Comparison of ENCODE assay signal across 18 mouse cellular contexts in the genomic region with DNA sequence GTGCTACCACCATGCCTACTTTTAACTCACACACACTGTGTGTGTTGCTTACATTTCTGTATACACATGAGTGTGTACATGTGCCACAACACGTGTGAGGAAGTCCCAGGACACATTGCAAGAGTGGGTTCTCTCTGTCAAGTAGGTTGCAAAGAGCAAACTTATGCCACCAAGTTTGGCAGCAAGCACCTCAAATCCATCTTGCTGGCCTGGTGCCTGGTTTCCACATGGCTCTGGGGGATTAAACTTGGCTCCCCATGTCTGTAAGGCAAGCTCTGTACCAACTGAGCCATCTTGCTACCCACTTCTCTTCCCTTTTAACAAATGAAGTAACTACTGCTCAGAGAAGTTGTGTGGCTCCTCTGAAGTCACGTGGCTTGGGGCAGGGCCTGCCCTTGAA.
"Had no signal": no experiment of that assay in that cellular context is flagged by ENCODE, and none has a peak within 500 bp of the region (broad histone marks: within the 10 kb centered on the region; RNA-seq: fewer than 3 reads in every experiment).

No protein-coding gene starts in this region.

- H3K27ac ChIP-seq: kidney, postnatal 0 days; layer of hippocampus, adult 2 months; limb, embryonic 13.5 days; liver, embryonic 12.5 days; liver, embryonic 15.5 days; lung, embryonic 15.5 days; stomach, postnatal 0 days had no signal

- H3K36me3 ChIP-seq: limb, embryonic 13.5 days; liver, embryonic 12.5 days; liver, embryonic 15.5 days; lung, embryonic 15.5 days had no signal

- H3K4me1 ChIP-seq: liver, embryonic 15.5 days had no signal

- H3K4me3 ChIP-seq: layer of hippocampus, adult 2 months; limb, embryonic 13.5 days; liver, embryonic 12.5 days; liver, embryonic 15.5 days; lung, embryonic 15.5 days had no signal

- DNase-seq: kidney, adult 2 months; kidney, postnatal 25 days; layer of hippocampus, adult 9-11 months; liver; lung, adult 18-20 months; lung, postnatal 10 days; lung, postnatal 36 days; midbrain, embryonic 14.5 days; right cerebral cortex, postnatal 25 days; thymus, adult 2 months; thymus, postnatal 14 days had no signal

- H3K9me3 ChIP-seq: limb, embryonic 13.5 days; liver, embryonic 12.5 days; liver, embryonic 15.5 days; lung, embryonic 15.5 days had no signal
